Mouse (Mus musculus) E14TG2a.4 (cell line): ENCODE measurements around the gene Myo10.

Experiments
- CTCF ChIP-seq: conservative IDR thresholded peaks from 2 replicates; pipeline ENCODE4 v1.5.1; 2014; ENCODE audit warnings: low read length
- NANOG ChIP-seq: IDR thresholded peaks from 2 replicates; pipeline ENCODE4 v1.6.1; 2014; ENCODE audit warnings: borderline replicate concordance, low read length, mixed read lengths
- POU5F1 ChIP-seq: IDR thresholded peaks from 2 replicates; pipeline ENCODE4 v1.6.1; 2014; ENCODE audit warnings: low read length, borderline replicate concordance

DNA sequence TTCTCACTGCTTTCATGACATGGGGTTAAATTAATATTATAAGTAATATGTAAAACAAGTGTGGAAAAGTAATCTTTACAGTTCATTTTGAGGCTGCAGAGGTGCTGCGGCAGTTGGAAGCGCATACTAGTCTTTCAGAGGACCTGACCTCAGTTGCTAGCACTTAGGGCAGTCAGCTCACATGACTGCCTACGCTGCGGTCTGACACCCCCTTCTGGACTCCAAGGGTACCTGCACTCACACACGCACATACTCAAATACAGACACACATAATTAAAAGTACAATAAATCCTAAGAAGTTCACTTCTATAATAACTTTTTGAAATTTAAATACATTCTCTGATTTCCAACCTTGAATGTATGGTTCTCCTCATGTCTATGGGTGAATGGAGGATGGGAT lies 80.3 kb downstream of the Myo10 start:
- TF ChIP-seq CTCF (peak; percentile 45), NANOG (no peak), POU5F1 (no peak)
